Mouse (Mus musculus) forebrain, embryonic 11.5 days (tissue): ENCODE results near the gene Gramd1b. TPM values are rescaled to one million over a fixed set of nuclear protein-coding genes. Genes with fewer than 3 reads are reported as not detected.

ENCODE experiments used
- polyA plus RNA-seq: library from polyadenylated mRNA; unstranded; fragments of >200 nt; fragmentation: Nextera tagmentation; extraction: Ambion mirVana; gene quantifications from 2 replicates; pipeline ENCODE4 v1.2.1, GENCODE M21; 2014

Gene Gramd1b
- polyA plus RNA-seq, 1 experiment from 2014 or later, result 3.9 TPM

Other genes starting within 250 kb of the Gramd1b start
- not detected in 2 replicates for gene Gm21915, start 139.2 kb upstream of the Gramd1b start, polyA plus RNA-seq
- 23.3 and 24.6 TPM in 2 replicates for gene Clmp, start 154.6 kb upstream of the Gramd1b start, polyA plus RNA-seq